Mouse (Mus musculus) limb, embryonic 13.5 days (tissue): ENCODE measurements around the gene Limch1. TPM values are rescaled to one million over a fixed set of nuclear protein-coding genes. Genes with fewer than 3 reads are reported as not detected.

Experiments used
- ATAC-seq: fragments of 200-750 bp; cut with Nextera tagmentation; 2 replicates; pipeline ENCODE4 v1.8.0; 2017; ENCODE audit warnings: low read depth, moderate number of reproducible peaks, moderate TSS enrichment; ENCODE audit not compliant: low FRiP score
- H3K27ac ChIP-seq: fragments of 300-500 bp; sonication (generic); 2 replicates; pipeline ENCODE4 v1.5.1; 2015; ENCODE audit warnings: inconsistent platforms, mild to moderate bottlenecking, moderate library complexity
- H3K27me3 ChIP-seq: fragments of 300-500 bp; sonication (generic); 2 replicates; pipeline ENCODE4 v1.6.1; 2015; ENCODE audit warnings: mild to moderate bottlenecking, inconsistent platforms
- H3K36me3 ChIP-seq: fragments of 300-500 bp; sonication (generic); 2 replicates; pipeline ENCODE4 v1.6.1; 2015; ENCODE audit warnings: inconsistent platforms, mild to moderate bottlenecking, moderate library complexity
- H3K4me1 ChIP-seq: fragments of 300-500 bp; sonication (generic); 2 replicates; pipeline ENCODE4 v1.6.1; 2015; ENCODE audit warnings: inconsistent platforms
- H3K4me2 ChIP-seq: fragments of 300-500 bp; sonication (generic); replicated peaks from 2 replicates; pipeline ENCODE4 v1.6.1; 2015; ENCODE audit warnings: inconsistent platforms, mild to moderate bottlenecking, moderate library complexity
- H3K4me3 ChIP-seq: fragments of 300-500 bp; sonication (generic); 2 replicates; pipeline ENCODE4 v1.5.1; 2015; ENCODE audit warnings: moderate library complexity, mild to moderate bottlenecking, inconsistent platforms
- H3K9ac ChIP-seq: fragments of 300-500 bp; sonication (generic); 2 replicates; pipeline ENCODE4 v1.6.1; 2015; ENCODE audit warnings: mild to moderate bottlenecking, inconsistent platforms
- H3K9me3 ChIP-seq: fragments of 300-500 bp; sonication (generic); 2 replicates; pipeline ENCODE4 v1.6.1; 2016; ENCODE audit warnings: inconsistent platforms
- WGBS: fragments of 180-500 bp; shearing (Covaris S2); methylation state at CpG from one replicate; pipeline ENCODE4 v1.1.7; 2015; 5-methylcytosine and 5-hydroxymethylcytosine counted together
- polyA plus RNA-seq: library from polyadenylated mRNA; unstranded; fragments of >200 nt; fragmentation: Nextera tagmentation; extraction: Ambion mirVana; gene quantifications from 2 replicates; pipeline ENCODE4 v1.2.1, GENCODE M21; 2015

Gene Limch1
- polyA plus RNA-seq, 1 experiment from 2014 or later: 82.0 TPM

- H3K27me3 ChIP-seq: no peaks in the 10 kb centered on the region
- no peak overlapping the region for H3K4me3 ChIP-seq
- 91% methylated on average over 8 of the region's 8 CpGs for WGBS
- ATAC-seq: no peak
- H3K4me1 ChIP-seq: peaks cover 16% of the 10 kb centered on the region
- H3K4me2 ChIP-seq: no peak overlapping the region
- H3K36me3 ChIP-seq: no peaks in the 10 kb centered on the region
- H3K9ac ChIP-seq: no peak overlapping the region
- H3K9me3 ChIP-seq: no peaks in the 10 kb centered on the region
- no peak overlapping the region for H3K27ac ChIP-seq
These were observed 71.7 kb downstream of the Limch1 start for GRCm38 (mm10) chr5:66817184-66817956.

GRCm38 (mm10) chr5:66822500-66823205 is 77.0 kb downstream of the Limch1 start:
- Histone ChIP-seq H3K36me3 (no peaks in the 10 kb centered on the region), H3K27ac (peak overlapping the region; percentile 22; the same call in 1 of the 2 replicates), H3K9me3 (no peaks in the 10 kb centered on the region), H3K4me2 (no peak overlapping the region), H3K9ac (no peak overlapping the region), H3K4me3 (no peak overlapping the region), H3K27me3 (no peaks in the 10 kb centered on the region), H3K4me1 (peaks cover 21% of the 10 kb centered on the region)
- 91% methylated on average over 6 of the region's 6 CpGs for WGBS
- no peak for ATAC-seq

GRCm38 (mm10) chr5:66825586-66825985 is 80.0 kb downstream of the Limch1 start:
- Histone ChIP-seq H3K27me3 (no peaks in the 10 kb centered on the region), H3K4me3 (no peak overlapping the region), H3K36me3 (no peaks in the 10 kb centered on the region), H3K9ac (no peak overlapping the region), H3K9me3 (no peaks in the 10 kb centered on the region), H3K4me1 (peaks cover 28% of the 10 kb centered on the region), H3K4me2 (no peak overlapping the region), H3K27ac (no peak overlapping the region)
- no peak for ATAC-seq
- WGBS: 86% methylated on average over 4 of the region's 4 CpGs

- Histone ChIP-seq H3K4me3 (no peak overlapping the region), H3K4me2 (no peak overlapping the region), H3K4me1 (peaks cover 27% of the 10 kb centered on the region), H3K27ac (no peak overlapping the region), H3K9me3 (no peaks in the 10 kb centered on the region), H3K9ac (no peak overlapping the region), H3K36me3 (no peaks in the 10 kb centered on the region), H3K27me3 (0 out of 2 replicates have a peak, but pooled peaks cover 3% of the 10 kb centered on the region)
- WGBS: 68% methylated on average over 8 of the region's 8 CpGs
- no peak for ATAC-seq
These were observed 81.2 kb downstream of the Limch1 start for GRCm38 (mm10) chr5:66826844-66827243.

GRCm38 (mm10) chr5:66829505-66829904 is 83.9 kb downstream of the Limch1 start:
- no peak for ATAC-seq

GRCm38 (mm10) chr5:66830206-66830605 is 84.6 kb downstream of the Limch1 start:
- ATAC-seq: peak; percentile 85
- H3K27ac ChIP-seq: no peak overlapping the region
- H3K4me3 ChIP-seq: no peak overlapping the region
- H3K9ac ChIP-seq: no peak overlapping the region
- H3K4me1 ChIP-seq: peaks cover 23% of the 10 kb centered on the region; the same call in 1 of the 2 replicates
- H3K27me3 ChIP-seq: peaks cover 6% of the 10 kb centered on the region; the same call in 1 of the 2 replicates
- no peaks in the 10 kb centered on the region for H3K36me3 ChIP-seq
- no peak overlapping the region for H3K4me2 ChIP-seq
- 71% methylated on average over 10 of the region's 10 CpGs for WGBS
- no peaks in the 10 kb centered on the region for H3K9me3 ChIP-seq

More at GRCm38 (mm10) chr5:66829505-66829904, 83.9 kb downstream of the Limch1 start:
- peaks cover 6% of the 10 kb centered on the region; the same call in 1 of the 2 replicates for H3K27me3 ChIP-seq
- no peak overlapping the region for H3K4me2 ChIP-seq
- no peak overlapping the region for H3K27ac ChIP-seq
- H3K4me1 ChIP-seq: peaks cover 19% of the 10 kb centered on the region; the same call in 1 of the 2 replicates
- no peaks in the 10 kb centered on the region for H3K9me3 ChIP-seq
- no peak overlapping the region for H3K4me3 ChIP-seq
- no peaks in the 10 kb centered on the region for H3K36me3 ChIP-seq
- no peak overlapping the region for H3K9ac ChIP-seq
- 68% methylated on average over 5 of the region's 5 CpGs for WGBS

GRCm38 (mm10) chr5:66834756-66835155 is 89.1 kb downstream of the Limch1 start:
- Histone ChIP-seq H3K27me3 (peaks cover 6% of the 10 kb centered on the region; the same call in 1 of the 2 replicates), H3K4me2 (no peak overlapping the region), H3K9ac (no peak overlapping the region), H3K4me1 (peaks cover 15% of the 10 kb centered on the region; the same call in 1 of the 2 replicates), H3K27ac (no peak overlapping the region; the same call in 1 of the 2 replicates), H3K36me3 (no peaks in the 10 kb centered on the region), H3K9me3 (no peaks in the 10 kb centered on the region), H3K4me3 (no peak overlapping the region)
- WGBS: 25% methylated on average over 6 of the region's 6 CpGs
- ATAC-seq: peak; percentile 34; the same call in 1 of the 2 replicates

GRCm38 (mm10) chr5:66836892-66837291 is 91.3 kb downstream of the Limch1 start:
- H3K4me2 ChIP-seq: no peak overlapping the region
- H3K9me3 ChIP-seq: no peaks in the 10 kb centered on the region
- H3K27ac ChIP-seq: no peak overlapping the region
- H3K36me3 ChIP-seq: no peaks in the 10 kb centered on the region
- H3K4me1 ChIP-seq: 0 out of 2 replicates have a peak, but pooled peaks cover 7% of the 10 kb centered on the region
- WGBS: 88% methylated on average over 4 of the region's 4 CpGs
- peaks cover 3% of the 10 kb centered on the region; the same call in 1 of the 2 replicates for H3K27me3 ChIP-seq
- no peak overlapping the region for H3K4me3 ChIP-seq
- no peak for ATAC-seq
- H3K9ac ChIP-seq: no peak overlapping the region

GRCm38 (mm10) chr5:66841971-66842370 is 96.3 kb downstream of the Limch1 start:
- Histone ChIP-seq H3K27me3 (no peaks in the 10 kb centered on the region), H3K9ac (no peak overlapping the region), H3K36me3 (no peaks in the 10 kb centered on the region), H3K4me2 (no peak overlapping the region), H3K4me3 (no peak overlapping the region), H3K9me3 (no peaks in the 10 kb centered on the region), H3K27ac (no peak overlapping the region), H3K4me1 (no peaks in the 10 kb centered on the region)
- no peak for ATAC-seq
- 93% methylated on average over 2 of the region's 2 CpGs for WGBS

GRCm38 (mm10) chr5:66842776-66843175 is 97.1 kb downstream of the Limch1 start:
- Histone ChIP-seq H3K4me2 (no peak overlapping the region), H3K9ac (no peak overlapping the region), H3K27me3 (no peaks in the 10 kb centered on the region), H3K4me3 (no peak overlapping the region), H3K9me3 (no peaks in the 10 kb centered on the region), H3K27ac (no peak overlapping the region), H3K4me1 (no peaks in the 10 kb centered on the region), H3K36me3 (no peaks in the 10 kb centered on the region)
- ATAC-seq: no peak
- WGBS: 89% methylated on average over 5 of the region's 5 CpGs

GRCm38 (mm10) chr5:66848136-66848535 is 102.5 kb downstream of the Limch1 start:
- Histone ChIP-seq H3K27ac (no peak overlapping the region), H3K36me3 (no peaks in the 10 kb centered on the region), H3K9ac (no peak overlapping the region), H3K4me2 (no peak overlapping the region), H3K4me1 (no peaks in the 10 kb centered on the region), H3K4me3 (no peak overlapping the region), H3K9me3 (no peaks in the 10 kb centered on the region), H3K27me3 (0 out of 2 replicates have a peak, but pooled peaks cover 6% of the 10 kb centered on the region)
- 72% methylated on average over 7 of the region's 7 CpGs for WGBS
- no peak for ATAC-seq

- Histone ChIP-seq H3K4me2 (no peak overlapping the region), H3K36me3 (no peaks in the 10 kb centered on the region), H3K27me3 (0 out of 2 replicates have a peak, but pooled peaks cover 6% of the 10 kb centered on the region), H3K4me1 (no peaks in the 10 kb centered on the region), H3K4me3 (no peak overlapping the region), H3K27ac (no peak overlapping the region), H3K9me3 (no peaks in the 10 kb centered on the region), H3K9ac (no peak overlapping the region)
- WGBS: 76% methylated on average over 4 of the region's 4 CpGs
- no peak for ATAC-seq
These were observed 103.5 kb downstream of the Limch1 start for GRCm38 (mm10) chr5:66849148-66849547.
